Mouse (Mus musculus): ENCODE results near the gene Itgb3bp. TPM values are rescaled to one million over a fixed set of nuclear protein-coding genes. Genes with fewer than 3 reads are reported as not detected.

The Itgb3bp gene
- polyA plus RNA-seq, 1 experiment from 2014 or later = 12.2 TPM

GRCm38 (mm10) chr4:99792365-99792764 is 137.2 kb downstream of the Itgb3bp start:
- WGBS = 92% methylated on average over 6 of the region's 6 CpGs
- no peak for ATAC-seq (replicated peaks)
- Histone ChIP-seq H3K9ac (no peak overlapping the region), H3K4me1 (no peaks in the 10 kb centered on the region), H3K4me3 (no peak overlapping the region), H3K27ac (no peak overlapping the region), H3K9me3 (no peaks in the 10 kb centered on the region), H3K4me2 (no peak overlapping the region), H3K36me3 (replicated peaks) (no peaks in the 10 kb centered on the region), H3K27me3 (replicated peaks) (no peaks in the 10 kb centered on the region)

- Histone ChIP-seq H3K27me3 (replicated peaks) (no peaks in the 10 kb centered on the region), H3K36me3 (replicated peaks) (no peaks in the 10 kb centered on the region), H3K9ac (no peak overlapping the region), H3K4me1 (no peaks in the 10 kb centered on the region), H3K27ac (no peak overlapping the region), H3K9me3 (no peaks in the 10 kb centered on the region), H3K4me3 (no peak overlapping the region), H3K4me2 (no peak overlapping the region)
- WGBS = 66% methylated on average over 1 of the region's 1 CpGs
- ATAC-seq (replicated peaks) = no peak
Observed at GRCm38 (mm10) chr4:99773041-99773440, 156.6 kb downstream of the Itgb3bp start.

GRCm38 (mm10) chr4:99770555-99770954 is 159.1 kb downstream of the Itgb3bp start:
- H3K9ac ChIP-seq = no peak overlapping the region
- no peaks in the 10 kb centered on the region for H3K9me3 ChIP-seq
- ATAC-seq (replicated peaks) = no peak
- H3K27me3 ChIP-seq (replicated peaks) = no peaks in the 10 kb centered on the region
- no peak overlapping the region for H3K27ac ChIP-seq
- 89% methylated on average over 5 of the region's 5 CpGs for WGBS
- no peak overlapping the region for H3K4me2 ChIP-seq
- no peaks in the 10 kb centered on the region for H3K36me3 ChIP-seq (replicated peaks)
- no peak overlapping the region for H3K4me3 ChIP-seq
- H3K4me1 ChIP-seq = no peaks in the 10 kb centered on the region

DNA sequence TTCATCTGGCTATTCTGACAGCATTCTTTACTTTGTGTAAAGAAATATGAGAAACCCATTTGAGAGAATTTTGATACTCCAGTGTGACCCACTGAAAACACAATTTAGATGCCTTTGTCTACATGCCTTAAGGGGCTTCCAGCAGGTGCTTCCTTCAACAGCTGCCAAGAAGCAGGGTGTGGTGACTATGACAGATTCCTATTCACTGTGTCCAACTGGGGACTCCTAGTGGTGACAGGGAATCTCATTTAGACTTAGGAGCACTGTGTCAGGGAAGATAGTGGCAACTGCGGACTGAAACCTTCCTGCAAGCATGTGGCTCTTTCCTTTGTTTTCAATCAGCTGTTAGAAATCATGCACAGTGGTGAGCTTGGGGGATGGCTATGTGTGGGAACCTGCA is 162.9 kb downstream of the Itgb3bp start:
- no peak overlapping the region for H3K9ac ChIP-seq
- WGBS = 35% methylated on average over 1 of the region's 1 CpGs
- H3K27ac ChIP-seq = no peak overlapping the region
- H3K9me3 ChIP-seq = no peaks in the 10 kb centered on the region
- H3K4me1 ChIP-seq = no peaks in the 10 kb centered on the region
- peak; percentile 70; the same call in 1 of the 2 replicates for ATAC-seq (replicated peaks)
- H3K4me2 ChIP-seq = no peak overlapping the region
- no peak overlapping the region for H3K4me3 ChIP-seq
- no peaks in the 10 kb centered on the region for H3K36me3 ChIP-seq (replicated peaks)
- H3K27me3 ChIP-seq (replicated peaks) = no peaks in the 10 kb centered on the region

GRCm38 (mm10) chr4:99766303-99766702 is 163.3 kb downstream of the Itgb3bp start:
- no peaks in the 10 kb centered on the region for H3K4me1 ChIP-seq
- H3K36me3 ChIP-seq (replicated peaks) = no peaks in the 10 kb centered on the region
- ATAC-seq (replicated peaks) = no peak
- H3K27ac ChIP-seq = no peak overlapping the region
- no peaks in the 10 kb centered on the region for H3K9me3 ChIP-seq
- no peaks in the 10 kb centered on the region for H3K27me3 ChIP-seq (replicated peaks)
- no peak overlapping the region for H3K9ac ChIP-seq
- H3K4me3 ChIP-seq = no peak overlapping the region
- 79% methylated on average over 5 of the region's 5 CpGs for WGBS
- no peak overlapping the region for H3K4me2 ChIP-seq

DNA sequence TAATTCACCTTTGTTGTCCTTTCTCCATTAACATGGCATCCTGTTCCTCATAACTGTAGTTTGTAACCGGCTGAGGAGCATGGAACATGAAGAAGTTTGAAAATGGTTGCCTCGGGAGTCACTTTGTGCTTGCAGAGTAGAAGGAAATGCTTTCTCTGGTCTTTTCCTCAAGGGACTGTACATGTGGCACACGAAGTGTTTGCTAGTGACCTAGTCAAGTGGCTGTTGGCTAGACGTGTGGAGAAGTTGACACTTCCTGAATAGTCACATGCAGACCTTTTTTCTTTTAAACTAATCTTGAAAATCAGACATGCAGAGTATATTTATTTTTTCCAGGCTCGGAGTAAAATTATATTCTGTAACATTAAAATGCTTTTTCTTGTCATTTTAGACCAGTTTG is 177.2 kb downstream of the Itgb3bp start:
- ATAC-seq (replicated peaks) = no peak
- Histone ChIP-seq H3K27me3 (replicated peaks) (no peaks in the 10 kb centered on the region), H3K9me3 (no peaks in the 10 kb centered on the region), H3K4me2 (no peak overlapping the region), H3K4me1 (no peaks in the 10 kb centered on the region), H3K36me3 (replicated peaks) (no peaks in the 10 kb centered on the region), H3K27ac (no peak overlapping the region), H3K4me3 (no peak overlapping the region), H3K9ac (no peak overlapping the region)
- WGBS = 87% methylated on average over 5 of the region's 5 CpGs

DNA sequence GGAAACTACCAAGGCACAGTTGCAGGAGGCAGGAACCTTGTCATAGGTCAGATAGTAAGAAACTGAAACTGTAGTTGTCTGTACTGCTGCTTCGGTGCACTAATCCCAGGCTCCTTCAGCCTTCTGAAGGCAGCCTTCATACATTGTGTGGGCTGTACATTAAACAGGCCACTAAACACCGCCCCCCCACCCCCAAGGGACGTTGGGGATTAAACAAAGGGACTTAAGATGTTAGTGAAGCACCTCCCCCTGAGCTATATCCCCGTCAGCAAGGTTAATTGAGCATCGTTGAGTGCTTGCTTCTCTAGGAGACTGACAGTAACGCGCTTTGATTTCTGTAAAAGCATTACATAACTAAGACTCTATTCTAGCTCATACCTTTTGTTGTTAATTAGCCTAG is 189.8 kb downstream of the Itgb3bp start:
- no peaks in the 10 kb centered on the region for H3K27me3 ChIP-seq (replicated peaks)
- ATAC-seq (replicated peaks) = no peak

DNA sequence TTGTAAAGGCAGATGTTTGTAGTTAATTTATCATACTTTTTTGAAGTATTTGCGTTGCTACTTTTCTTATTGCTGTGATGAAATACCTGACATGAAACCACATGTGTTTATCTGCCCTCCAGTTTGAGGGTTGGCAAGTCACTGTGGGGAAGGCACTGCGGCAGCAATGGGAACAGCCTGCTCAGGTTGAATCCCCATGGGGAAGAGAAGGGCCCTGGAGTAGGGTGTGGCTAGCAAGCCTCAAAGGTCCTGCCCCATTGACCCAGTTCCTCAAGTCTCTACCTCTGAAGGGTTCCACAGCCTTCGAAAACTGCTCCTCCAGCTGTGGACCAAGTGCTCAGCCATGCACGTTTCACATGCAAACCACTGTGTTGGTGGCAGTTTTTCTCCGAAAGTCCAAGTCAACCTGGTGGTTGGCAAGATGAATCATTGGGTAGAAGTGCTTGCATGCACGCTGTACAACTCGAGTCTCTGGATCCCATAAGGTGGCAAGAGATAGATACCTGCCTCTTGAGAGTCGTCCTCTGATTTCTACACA is 203.6 kb downstream of the Itgb3bp start:
- WGBS = 94% methylated on average over 8 of the region's 8 CpGs
- H3K4me2 ChIP-seq = no peak overlapping the region
- H3K4me3 ChIP-seq = no peak overlapping the region
- no peaks in the 10 kb centered on the region for H3K4me1 ChIP-seq
- no peak for ATAC-seq (replicated peaks)
- peaks cover 27% of the 10 kb centered on the region for H3K36me3 ChIP-seq (replicated peaks)
- no peak overlapping the region for H3K9ac ChIP-seq
- no peaks in the 10 kb centered on the region for H3K27me3 ChIP-seq (replicated peaks)
- H3K27ac ChIP-seq = no peak overlapping the region
- peaks cover 7% of the 10 kb centered on the region; the same call in 1 of the 2 replicates for H3K9me3 ChIP-seq

More for the DNA sequence above, 189.8 kb downstream of the Itgb3bp start:
- H3K36me3 ChIP-seq (replicated peaks) = no peaks in the 10 kb centered on the region
- H3K9ac ChIP-seq = no peak overlapping the region
- H3K4me1 ChIP-seq = no peaks in the 10 kb centered on the region
- H3K9me3 ChIP-seq = no peaks in the 10 kb centered on the region
- no peak overlapping the region for H3K4me3 ChIP-seq
- WGBS = 41% methylated on average over 7 of the region's 7 CpGs
- H3K27ac ChIP-seq = no peak overlapping the region
- no peak overlapping the region for H3K4me2 ChIP-seq

GRCm38 (mm10) chr4:99724331-99724730 is 205.3 kb downstream of the Itgb3bp start:
- ATAC-seq (replicated peaks) = no peak
- Histone ChIP-seq H3K9ac (no peak overlapping the region), H3K36me3 (replicated peaks) (peaks cover 16% of the 10 kb centered on the region), H3K9me3 (no peaks in the 10 kb centered on the region), H3K27me3 (replicated peaks) (no peaks in the 10 kb centered on the region), H3K4me2 (no peak overlapping the region), H3K4me3 (no peak overlapping the region), H3K27ac (no peak overlapping the region), H3K4me1 (no peaks in the 10 kb centered on the region)
- WGBS = 95% methylated on average over 4 of the region's 4 CpGs

DNA sequence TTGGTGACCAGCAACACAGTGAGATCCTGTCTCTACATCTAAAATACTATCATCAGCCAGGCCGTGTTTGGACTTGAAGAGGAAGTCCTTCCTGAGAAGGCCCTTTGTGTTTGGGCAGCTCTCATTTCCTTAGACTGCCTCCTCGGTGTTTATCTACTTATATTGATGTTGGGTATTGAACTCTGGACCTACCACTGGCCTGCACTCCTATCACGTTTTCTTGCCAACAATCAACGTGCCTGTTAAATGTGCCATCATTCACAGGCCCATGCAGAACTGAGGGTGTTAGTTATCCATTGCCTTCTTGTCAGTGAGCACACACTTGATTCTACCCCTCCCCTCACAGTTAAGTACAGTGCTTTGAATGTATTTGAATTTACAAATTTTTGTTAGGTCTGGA is 211.7 kb downstream of the Itgb3bp start:
- no peak overlapping the region for H3K4me3 ChIP-seq
- peaks cover 6% of the 10 kb centered on the region for H3K4me1 ChIP-seq
- 87% methylated on average over 4 of the region's 4 CpGs for WGBS
- no peak overlapping the region for H3K9ac ChIP-seq
- ATAC-seq (replicated peaks) = no peak
- no peak overlapping the region for H3K4me2 ChIP-seq
- H3K27ac ChIP-seq = no peak overlapping the region
- H3K9me3 ChIP-seq = no peaks in the 10 kb centered on the region
- H3K36me3 ChIP-seq (replicated peaks) = 0 out of 2 replicates have a peak, but pooled peaks cover 4% of the 10 kb centered on the region
- H3K27me3 ChIP-seq (replicated peaks) = no peaks in the 10 kb centered on the region

- Histone ChIP-seq H3K4me3 (peak overlapping the region; percentile 68), H3K4me2 (peak overlapping the region; percentile 93), H3K9ac (peak overlapping the region; percentile 83), H3K27me3 (replicated peaks) (no peaks in the 10 kb centered on the region), H3K4me1 (peaks cover 6% of the 10 kb centered on the region), H3K27ac (peak overlapping the region; percentile 59), H3K36me3 (replicated peaks) (0 out of 2 replicates have a peak, but pooled peaks cover 4% of the 10 kb centered on the region), H3K9me3 (no peaks in the 10 kb centered on the region)
- WGBS = 24% methylated on average over 25 of the region's 25 CpGs
- ATAC-seq (replicated peaks) = no peak
Observed at GRCm38 (mm10) chr4:99715783-99716416, 213.7 kb downstream of the Itgb3bp start.

All from midbrain, embryonic 15.5 days (tissue).